ENCODE assay signal across 18 mouse cellular contexts in genomic region chr13:29653407-29653806, GRCm38 (mm10).
DNase-seq lines count a peak whose midpoint lies in the region; ATAC-seq and TF ChIP-seq lines count a peak whose summit lies in the region.
"Had no signal": no experiment of that assay in that cellular context is flagged by ENCODE, and none has a peak within 500 bp of the region (broad histone marks: within the 10 kb centered on the region; RNA-seq: fewer than 3 reads in every experiment).

No protein-coding gene starts in this region.

- no peaks in the 10 kb centered on the region for H3K9me3 ChIP-seq in kidney, embryonic 14.5 days (ENCODE audit: control insufficient read depth, low read length)
- H3K9me3 ChIP-seq in intestine, postnatal 0 days (ENCODE audit: control insufficient read depth), result no peaks in the 10 kb centered on the region
- H3K9me3 ChIP-seq in kidney, postnatal 0 days (replicated peaks; ENCODE audit: low read length), result no peaks in the 10 kb centered on the region
- H3K9me3 ChIP-seq: embryonic facial prominence, embryonic 15.5 days; heart, embryonic 12.5 days; limb, embryonic 10.5 days; liver, embryonic 12.5 days had no signal

- no peak for ATAC-seq in kidney, embryonic 14.5 days (ENCODE audit: low FRiP score, low TSS enrichment)
- ATAC-seq in intestine, postnatal 0 days, result 0 out of 2 replicates have a peak, but pooled peaks have one; percentile 60
- peak; percentile 75 for ATAC-seq in kidney, postnatal 0 days (replicated peaks; ENCODE audit: low FRiP score, low read depth)
- ATAC-seq: forebrain, embryonic 14.5 days; hindbrain, postnatal 0 days; liver, embryonic 12.5 days had no signal

- no peaks in the 10 kb centered on the region for H3K36me3 ChIP-seq in kidney, embryonic 14.5 days (ENCODE audit: control insufficient read depth, insufficient read depth, low read length)
- H3K36me3 ChIP-seq in intestine, postnatal 0 days (ENCODE audit: control insufficient read depth, insufficient read depth), result no peaks in the 10 kb centered on the region
- no peaks in the 10 kb centered on the region for H3K36me3 ChIP-seq in kidney, postnatal 0 days (ENCODE audit: insufficient read depth, low read length)
- H3K36me3 ChIP-seq: embryonic facial prominence, embryonic 15.5 days; heart, embryonic 12.5 days; limb, embryonic 10.5 days; liver, embryonic 12.5 days had no signal

- H3K4me1 ChIP-seq in kidney, embryonic 14.5 days (ENCODE audit: control insufficient read depth, insufficient read depth, low read length), result no peaks in the 10 kb centered on the region
- peaks cover 8% of the 10 kb centered on the region; the same call in 1 of the 2 replicates for H3K4me1 ChIP-seq in intestine, postnatal 0 days (replicated peaks; ENCODE audit: control insufficient read depth, insufficient read depth, low read length)
- no peaks in the 10 kb centered on the region for H3K4me1 ChIP-seq in kidney, postnatal 0 days (replicated peaks; ENCODE audit: insufficient read depth, low read length)
- H3K4me1 ChIP-seq: embryonic facial prominence, embryonic 15.5 days; liver, embryonic 12.5 days had no signal

- H3K9ac ChIP-seq in kidney, embryonic 14.5 days (ENCODE audit: low read depth, low read length), result no peak overlapping the region
- no peak overlapping the region for H3K9ac ChIP-seq in intestine, postnatal 0 days (ENCODE audit: low read depth, low read length)
- no peak overlapping the region for H3K9ac ChIP-seq in kidney, postnatal 0 days (ENCODE audit: low read depth, low read length)
- H3K9ac ChIP-seq: embryonic facial prominence, embryonic 15.5 days; heart, embryonic 12.5 days; liver, embryonic 12.5 days had no signal

- H3K27ac ChIP-seq in kidney, embryonic 14.5 days (ENCODE audit: low read depth, low read length), result no peak overlapping the region
- H3K27ac ChIP-seq in intestine, postnatal 0 days (ENCODE audit: low read depth, low read length), result no peak overlapping the region
- no peak overlapping the region for H3K27ac ChIP-seq in kidney, postnatal 0 days
- H3K27ac ChIP-seq: embryonic facial prominence, embryonic 15.5 days; hindbrain, postnatal 0 days; limb, embryonic 10.5 days; liver, embryonic 12.5 days had no signal

- no peak overlapping the region for H3K4me3 ChIP-seq in kidney, embryonic 14.5 days (ENCODE audit: low read length)
- no peak overlapping the region for H3K4me3 ChIP-seq in intestine, postnatal 0 days (ENCODE audit: low read depth, low read length)
- H3K4me3 ChIP-seq in kidney, postnatal 0 days (replicated peaks; ENCODE audit: low read depth, low read length), result no peak overlapping the region
- H3K4me3 ChIP-seq: embryonic facial prominence, embryonic 15.5 days; heart, embryonic 12.5 days; limb, embryonic 10.5 days; liver, embryonic 12.5 days had no signal

- H3K27me3 ChIP-seq in kidney, embryonic 14.5 days (ENCODE audit: control insufficient read depth, insufficient read depth, low read length), result no peaks in the 10 kb centered on the region
- no peaks in the 10 kb centered on the region for H3K27me3 ChIP-seq in intestine, postnatal 0 days (replicated peaks; ENCODE audit: control insufficient read depth, insufficient read depth, low read length)
- no peaks in the 10 kb centered on the region for H3K27me3 ChIP-seq in kidney, postnatal 0 days (ENCODE audit: insufficient read depth, low read length)
- H3K27me3 ChIP-seq: embryonic facial prominence, embryonic 15.5 days; heart, embryonic 12.5 days; liver, embryonic 12.5 days had no signal

- 51% methylated on average over 4 of the region's 4 CpGs for WGBS in kidney, embryonic 14.5 days
- WGBS in intestine, postnatal 0 days, result 45% methylated on average over 4 of the region's 4 CpGs
- 49% methylated on average over 4 of the region's 4 CpGs for WGBS in kidney, postnatal 0 days

- DNase-seq in kidney, adult 11 months, result peak; percentile 68
- peak; percentile 53 for DNase-seq in kidney, adult 18-20 months
- no peak for DNase-seq in kidney, postnatal 0 days (ENCODE audit: low spot score)
- no peak for DNase-seq in cerebellum, adult 8-10 months
- no peak for DNase-seq in thymus, adult 18-20 months
- DNase-seq: cerebellum, adult 9-11 months; right cerebral cortex, adult 18-20 months; right cerebral cortex, postnatal 4 days; thymus, adult 2 months had no signal

- H3K4me2 ChIP-seq in kidney, embryonic 14.5 days (replicated peaks; ENCODE audit: low read depth, low read length), result no peak overlapping the region
- H3K4me2 ChIP-seq in intestine, postnatal 0 days (replicated peaks; ENCODE audit: low read depth), result no peak overlapping the region
- no peak overlapping the region for H3K4me2 ChIP-seq in kidney, postnatal 0 days (ENCODE audit: low read length)
- H3K4me2 ChIP-seq: embryonic facial prominence, embryonic 15.5 days; heart, embryonic 12.5 days; liver, embryonic 12.5 days; midbrain, embryonic 11.5 days had no signal

- TF ChIP-seq CTCF in intestine, postnatal 0 days (IDR thresholded peaks at IDR 0.05; ENCODE audit: low read depth), result no peak
- TF ChIP-seq CTCF in kidney, postnatal 0 days (IDR thresholded peaks at IDR 0.05; ENCODE audit: low read depth), result no peak

Comparison
In these comparisons a context has a peak if more than half of its experiments do, and no peak if none do; other contexts are left out.
1. DNase-seq: peak in kidney, adult 11 months (single experiment) and kidney, adult 18-20 months (single experiment); none in kidney, postnatal 0 days (single experiment), cerebellum, adult 8-10 months (single experiment) and thymus, adult 18-20 months (0 of 2).